24 mouse cellular contexts compared by ENCODE assay signal in genomic region chr2:118881956-118882355, GRCm38 (mm10).
"Had no signal": no experiment of that assay in that cellular context is flagged by ENCODE, and none has a peak within 500 bp of the region (broad histone marks: within the 10 kb centered on the region; RNA-seq: fewer than 3 reads in every experiment).

No protein-coding gene starts in this region.

- H3K27ac ChIP-seq: heart, adult 2 months; heart, embryonic 13.5 days; heart, embryonic 15.5 days; hindbrain, embryonic 13.5 days; hindbrain, embryonic 15.5 days; hindbrain, postnatal 0 days; kidney, embryonic 15.5 days; kidney, postnatal 0 days; limb, embryonic 13.5 days; limb, embryonic 15.5 days; liver, embryonic 14.5 days had no signal

- H3K4me3 ChIP-seq: heart, adult 2 months; heart, embryonic 13.5 days; heart, embryonic 15.5 days; hindbrain, embryonic 13.5 days; hindbrain, embryonic 15.5 days; kidney, embryonic 15.5 days; limb, embryonic 13.5 days; limb, embryonic 15.5 days had no signal

- H3K9ac ChIP-seq: heart, embryonic 13.5 days; heart, embryonic 15.5 days; hindbrain, embryonic 13.5 days; hindbrain, embryonic 15.5 days; kidney, embryonic 15.5 days; limb, embryonic 13.5 days; limb, embryonic 15.5 days; liver, embryonic 14.5 days had no signal

- DNase-seq: gastrocnemius, postnatal 14 days; gastrocnemius, postnatal 36 days; heart, adult 11 months; heart, adult 2 months; heart, postnatal 14 days; heart, postnatal 36 days; kidney, adult 11 months; kidney, adult 2 months; kidney, adult 9 months; kidney, postnatal 14 days; kidney, postnatal 36 days; layer of hippocampus, adult 9-11 months; layer of hippocampus, postnatal 36 days; left cerebral cortex, postnatal 4 days had no signal
